Mouse (Mus musculus) lung, postnatal 14 days (tissue): ENCODE data around the gene Slc3a2.
"Not testable (repeated sequence)": the region's sequence is repeated elsewhere in the genome, so short reads cannot be mapped to it uniquely, and the experiment has no call there.

ENCODE experiments used
- DNase-seq: peaks from one replicate; pipeline ENCODE4 v3.0.0; 2021

Slc3a2 gene

DNA sequence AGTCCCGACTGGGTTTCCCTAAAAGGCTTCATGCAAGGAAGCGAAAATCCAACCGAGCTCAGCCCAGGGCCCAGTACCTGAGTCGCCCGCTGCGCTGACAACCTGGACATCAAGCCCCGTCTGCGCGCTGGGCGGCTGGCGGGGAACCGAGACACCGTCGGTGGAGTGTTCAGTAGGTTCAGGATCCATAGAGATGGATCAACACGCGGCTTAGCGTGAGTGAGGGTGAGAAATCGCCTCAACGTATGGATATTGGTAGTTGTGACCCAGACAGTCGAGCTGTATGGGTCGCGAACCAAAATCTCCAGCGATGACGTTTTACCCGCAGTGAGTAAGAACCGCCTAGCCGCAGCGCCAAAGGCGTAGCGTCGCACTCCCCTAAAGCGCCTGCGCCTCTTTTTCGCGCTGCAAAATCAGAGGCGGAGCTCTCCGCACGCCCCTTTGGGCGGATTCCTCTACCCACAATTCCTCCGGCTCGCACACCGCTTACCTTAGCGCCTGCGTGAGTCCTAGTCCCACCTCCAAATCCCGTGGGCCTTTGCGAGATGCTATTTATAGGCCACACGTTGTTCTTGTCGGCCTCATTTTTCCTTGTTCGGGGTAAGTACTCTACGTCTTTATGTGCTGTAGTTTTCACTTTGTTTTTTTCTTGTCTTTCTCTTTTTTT lies at the start of gene Slc3a2:
TSS of gene Slc3a2 (minus strand) at position 463 of the 667 bp plus-strand sequence.
- DNase-seq: peak; percentile 94

DNA sequence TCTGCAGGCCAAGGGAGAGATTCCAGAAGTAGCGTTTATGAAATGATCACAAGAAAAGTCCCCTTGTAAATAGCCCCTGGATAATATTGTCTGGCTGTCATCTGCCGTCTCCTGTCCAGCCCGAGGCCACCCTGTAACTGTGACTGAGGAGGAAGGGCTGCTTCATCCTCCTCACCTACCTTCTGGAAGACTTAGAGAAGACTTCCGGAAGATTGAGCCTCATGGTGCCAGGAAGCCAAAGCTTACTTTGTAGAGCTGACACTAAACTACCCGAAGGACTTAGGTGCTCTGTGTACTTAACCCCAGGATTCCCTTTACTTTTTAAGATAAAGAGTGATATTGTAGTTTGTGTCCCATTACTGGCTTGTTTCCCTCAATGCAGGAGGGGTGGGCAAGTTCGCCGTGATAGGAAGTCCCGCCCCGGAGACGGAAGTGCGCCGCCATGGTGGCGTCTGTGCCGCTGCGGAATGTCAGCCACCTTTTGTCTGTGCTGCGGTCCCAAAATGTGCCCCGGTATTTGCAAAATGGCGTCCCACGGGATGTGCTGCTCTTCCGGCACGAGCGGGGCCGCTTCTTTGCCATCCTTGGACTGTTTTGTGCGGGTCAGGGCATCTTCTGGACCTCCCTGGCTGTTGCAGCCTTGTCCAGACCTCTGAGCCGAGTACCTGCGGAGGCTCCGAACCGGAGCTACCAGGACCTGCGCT lies 47.5 kb upstream of the Slc3a2 start, which contains the start of gene Tmem223:
TSS of gene Tmem223 (plus strand) at position 430 of the 704 bp plus-strand sequence.
- DNase-seq: peak; percentile 84

DNA sequence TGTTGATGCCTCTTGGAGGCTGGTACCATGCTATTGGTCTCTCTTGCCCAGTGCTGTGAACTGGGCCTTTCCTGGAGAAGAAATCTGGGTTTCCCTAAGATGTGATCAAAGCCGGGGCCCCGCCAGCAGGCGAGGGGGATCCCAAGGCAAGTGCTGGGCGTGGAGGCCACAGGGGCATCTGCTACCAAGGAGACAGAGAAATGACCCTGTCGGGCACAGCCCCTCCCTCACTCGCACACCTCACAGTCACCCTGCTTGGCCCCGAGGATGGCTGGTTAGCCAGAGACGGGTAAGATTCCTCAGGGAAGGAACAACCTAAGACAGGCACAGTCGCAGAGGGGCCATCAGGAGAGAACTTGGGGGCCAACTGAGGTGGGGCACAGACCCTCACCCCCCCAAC lies 42.4 kb upstream of the Slc3a2 start:
- no peak for DNase-seq

DNA sequence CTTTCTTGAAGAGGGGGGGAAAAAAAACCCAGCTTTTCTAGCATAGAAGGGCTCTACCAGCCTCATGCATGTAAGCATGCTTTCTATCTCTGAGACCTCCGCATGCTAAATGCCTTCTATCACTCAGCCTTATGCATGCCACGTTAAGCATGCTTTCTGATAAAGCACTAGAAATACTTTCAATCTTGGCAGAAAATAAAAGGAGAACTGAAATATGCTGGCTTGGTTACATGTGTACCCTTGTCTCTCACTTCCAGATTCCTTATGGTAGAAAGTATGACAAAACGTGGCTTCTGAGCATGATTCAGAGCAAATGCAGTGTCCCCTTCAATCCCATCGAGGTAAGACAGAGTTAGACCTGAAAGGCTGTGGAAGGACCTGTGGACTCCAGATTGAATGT lies 40.1 kb upstream of the Slc3a2 start:
- no peak for DNase-seq

DNA sequence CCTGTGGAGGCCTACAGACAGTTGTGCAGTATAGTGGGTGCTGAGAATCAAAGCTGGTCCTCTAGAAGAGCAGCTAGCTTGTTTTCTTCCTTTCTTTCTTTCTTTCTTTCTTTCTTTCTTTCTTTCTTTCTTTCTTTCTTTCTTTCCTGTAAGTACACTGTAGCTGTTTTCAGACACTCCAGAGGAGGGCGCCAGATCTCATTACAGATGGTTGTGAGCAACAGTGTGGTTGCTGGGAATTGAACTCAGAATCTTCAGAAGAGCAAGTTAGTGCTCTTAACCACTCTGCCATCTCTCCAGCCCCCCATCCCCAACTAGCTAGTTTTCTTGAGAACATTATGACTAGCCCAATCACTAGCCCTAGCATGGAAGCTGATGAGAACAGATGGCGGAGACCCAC lies 37.6 kb upstream of the Slc3a2 start:
- no peak for DNase-seq

- no peak for DNase-seq
Measured at GRCm38 (mm10) chr19:8758899-8759298, 35.7 kb upstream of the Slc3a2 start.

- DNase-seq: no peak
Measured at GRCm38 (mm10) chr19:8757471-8757998, 34.4 kb upstream of the Slc3a2 start.

DNA sequence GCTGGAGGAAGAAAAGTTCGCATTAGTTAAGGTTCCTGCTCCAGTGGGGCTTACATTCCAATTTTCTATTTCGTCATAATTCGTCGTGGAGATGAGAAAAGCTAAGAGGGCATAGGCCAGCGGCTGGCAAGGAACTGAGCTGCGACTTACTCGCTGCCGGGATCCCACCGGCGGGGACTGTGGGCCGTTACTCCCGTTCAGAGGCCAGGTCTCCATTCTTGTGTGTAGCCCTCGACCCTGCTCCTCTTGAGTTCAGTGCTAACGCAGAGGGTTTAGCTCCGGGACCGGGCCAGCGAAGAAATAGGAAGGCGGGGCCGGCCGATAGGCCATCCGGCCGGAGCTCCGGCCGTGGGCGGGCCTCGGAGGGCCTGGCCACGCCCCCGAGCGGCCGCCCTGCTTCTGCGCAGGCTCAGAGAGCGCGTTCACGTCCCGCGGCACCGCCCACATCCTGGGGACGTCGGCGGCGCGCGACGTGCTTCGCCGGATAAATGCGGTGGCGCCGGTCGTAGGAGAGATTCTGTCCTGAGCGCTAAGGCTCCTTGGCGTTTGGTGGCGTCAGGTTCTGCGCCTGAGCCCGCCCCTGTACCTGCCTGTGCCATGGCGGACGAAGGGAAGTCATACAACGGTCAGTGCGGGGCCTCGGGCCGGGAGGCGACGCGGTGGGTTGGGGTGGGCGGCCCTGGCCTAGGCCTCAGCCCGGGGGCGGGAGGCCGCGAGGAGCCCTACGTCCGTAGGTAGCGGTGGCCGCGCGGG lies 33.6 kb upstream of the Slc3a2 start, which contains the start of gene Nxf1:
TSS of gene Nxf1 (plus strand) at position 439 of the 753 bp plus-strand sequence.
- peak; percentile 96 for DNase-seq

GRCm38 (mm10) chr19:8755652-8756051 lies 32.5 kb upstream of the Slc3a2 start:
- DNase-seq: no peak

GRCm38 (mm10) chr19:8747368-8747767 lies 24.2 kb upstream of the Slc3a2 start:
- DNase-seq: no peak

DNA sequence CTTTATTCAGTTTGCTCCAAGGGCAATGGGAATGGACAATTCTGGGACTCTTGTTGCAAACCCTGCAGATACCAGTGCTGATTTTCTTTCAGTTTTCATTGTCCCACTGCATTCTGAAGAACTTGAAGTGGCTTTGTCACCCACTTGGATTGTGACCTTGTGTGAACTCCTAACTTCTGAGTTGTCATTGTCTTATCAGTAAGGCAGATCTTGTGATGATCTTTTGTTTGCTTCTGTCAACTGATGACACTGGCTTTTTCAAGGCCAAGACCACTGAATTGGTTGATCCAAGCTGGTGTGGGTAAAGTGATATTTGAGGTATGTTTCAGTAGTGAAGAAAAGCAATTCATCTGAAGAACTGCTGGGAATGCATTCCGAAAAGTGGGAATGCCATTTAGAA lies 22.2 kb upstream of the Slc3a2 start:
- DNase-seq: no peak

DNA sequence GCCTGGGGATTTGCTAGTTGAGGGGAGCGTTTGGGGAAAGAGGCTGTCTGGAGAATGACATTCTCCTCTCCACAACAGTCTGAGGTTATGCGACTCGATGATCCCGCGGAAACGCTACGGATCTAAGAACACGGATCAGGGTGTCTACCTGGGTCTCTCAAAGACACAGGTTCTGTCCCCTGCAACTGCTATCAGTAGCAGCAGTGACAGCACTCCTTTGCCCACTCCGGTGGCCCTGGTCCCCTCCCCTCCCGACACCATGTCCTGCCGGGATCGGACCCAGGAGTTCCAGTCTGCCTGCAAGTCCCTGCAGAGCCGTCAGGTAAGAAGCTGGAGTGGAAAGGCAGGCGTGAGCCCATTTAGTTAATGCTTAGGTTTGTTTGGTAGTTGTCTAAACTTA lies 19.0 kb upstream of the Slc3a2 start:
- DNase-seq: no peak

GRCm38 (mm10) chr19:8741243-8741869 lies 18.2 kb upstream of the Slc3a2 start, which contains the start of gene Stx5a:
Stx5a (plus strand) TSS chr19:8741413.
- peak; percentile 94 for DNase-seq

DNA sequence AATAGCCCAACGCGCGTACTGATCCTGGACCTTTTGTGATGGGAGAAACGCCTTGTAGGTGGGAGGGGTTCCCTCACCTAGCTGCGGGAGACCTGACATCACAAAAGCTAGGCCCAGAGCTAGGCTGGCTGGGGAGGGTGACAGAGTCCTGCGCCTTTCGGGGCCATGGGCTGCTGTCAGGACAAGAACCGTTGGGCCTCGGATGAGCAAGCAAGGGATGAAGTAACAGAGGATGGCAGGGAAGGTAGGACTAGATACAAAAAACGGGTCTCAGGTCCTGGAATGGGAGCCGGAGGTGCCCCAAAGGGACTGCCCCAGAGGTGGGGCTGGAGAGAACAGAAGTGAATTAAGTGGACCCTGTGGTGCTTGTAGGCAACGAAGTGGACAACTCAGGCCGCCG lies 17.4 kb upstream of the Slc3a2 start, which contains the start of gene 1700092M07Rik:
TSS of gene 1700092M07Rik (plus strand) at position 116 of the 400 bp plus-strand sequence.
- no peak for DNase-seq

DNA sequence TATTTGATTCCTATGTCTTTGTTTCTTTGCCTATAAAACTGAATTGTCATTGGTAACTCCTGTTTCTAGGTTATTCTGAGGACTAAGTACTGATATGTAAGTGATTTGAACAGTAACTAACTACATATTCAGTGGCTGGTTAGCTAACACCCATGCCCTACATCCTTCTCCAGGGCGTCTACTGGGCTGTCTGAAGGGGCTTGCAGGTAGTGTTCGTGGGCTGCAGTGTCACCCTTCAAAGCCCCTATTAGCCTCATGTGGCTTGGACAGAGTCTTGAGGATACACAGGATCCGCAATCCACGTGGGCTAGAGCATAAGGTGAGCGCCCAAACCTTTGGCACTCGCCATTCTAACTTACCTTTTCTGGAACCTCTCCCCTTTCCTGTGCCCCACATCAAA lies 16.5 kb upstream of the Slc3a2 start:
- DNase-seq: no peak

DNA sequence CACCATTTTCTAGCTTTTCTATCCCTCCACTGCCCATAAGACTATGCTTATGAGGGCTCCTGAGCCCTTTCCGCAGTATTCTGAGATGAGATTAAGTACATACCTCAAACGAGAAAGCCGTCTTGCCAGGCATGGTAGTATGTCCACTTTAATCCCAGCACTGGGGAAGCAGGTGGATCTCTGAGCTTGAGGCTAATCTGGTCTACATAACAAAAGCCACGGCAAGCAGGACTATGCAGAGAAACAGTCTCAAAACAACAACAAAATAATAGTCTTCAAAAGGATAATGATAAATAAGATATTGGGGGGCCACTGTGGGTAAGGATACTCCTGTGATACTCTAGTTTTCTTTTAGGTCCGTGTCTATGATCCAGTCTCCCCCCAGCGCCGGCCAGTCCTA lies 15.7 kb upstream of the Slc3a2 start:
- DNase-seq: no peak

- no peak for DNase-seq
Measured at GRCm38 (mm10) chr19:8736160-8736467, 12.9 kb upstream of the Slc3a2 start.

GRCm38 (mm10) chr19:8735389-8736159 lies 12.4 kb upstream of the Slc3a2 start, which contains the start of gene Wdr74:
Wdr74 (plus strand) TSS chr19:8735827.
- peak; percentile 92 for DNase-seq

GRCm38 (mm10) chr19:8734334-8734733 lies 11.2 kb upstream of the Slc3a2 start:
- no peak for DNase-seq

GRCm38 (mm10) chr19:8728335-8729099 lies 5.3 kb upstream of the Slc3a2 start:
- DNase-seq: not testable (repeated sequence)

DNA sequence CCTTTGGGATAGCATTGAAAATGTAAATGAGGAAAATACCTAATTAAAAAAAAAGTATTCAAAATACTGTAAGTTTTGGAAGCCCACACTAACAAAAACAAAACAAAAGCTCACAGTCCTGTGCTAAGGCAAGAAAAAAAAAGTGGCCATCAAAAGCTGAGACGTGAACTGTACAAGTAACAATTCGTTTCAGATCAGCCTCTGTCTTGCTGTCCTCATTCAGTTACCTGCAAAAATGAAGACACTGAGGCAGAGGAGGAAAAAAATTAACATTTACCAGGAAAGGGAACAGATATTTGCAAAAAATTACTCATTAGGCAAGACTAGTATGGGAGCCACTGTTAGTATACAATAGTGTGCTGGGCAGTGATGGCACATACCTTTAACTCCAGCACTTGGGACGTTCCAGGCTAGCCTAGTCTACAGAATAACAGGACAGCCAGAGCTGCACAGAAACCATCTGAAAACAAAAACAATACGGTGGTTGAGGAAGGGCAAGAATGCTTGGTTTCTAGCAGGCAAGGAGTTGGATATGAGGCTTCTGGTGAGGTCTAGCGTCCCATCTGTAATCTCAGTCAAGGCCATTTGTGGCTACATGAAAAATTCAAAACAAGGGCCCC lies 4.4 kb upstream of the Slc3a2 start:
- no peak for DNase-seq
